Mouse (Mus musculus) testis, adult 2 months (tissue): ENCODE measurements around the gene Hexa.

Source experiments
- CTCF ChIP-seq: fragments of 200-500 bp; IDR thresholded peaks from 2 replicates; pipeline ENCODE4 v1.5.1; 2012; ENCODE audit warnings: low read depth, mild to moderate bottlenecking, inconsistent platforms, low read length, moderate library complexity; ENCODE audit not compliant: control insufficient read depth, insufficient read depth, insufficient replicate concordance
- POLR2A ChIP-seq: fragments of 200-500 bp; IDR thresholded peaks from 2 replicates; pipeline ENCODE4 v1.6.1; 2012; ENCODE audit warnings: low read depth, mild to moderate bottlenecking, inconsistent platforms, low read length, moderate library complexity; ENCODE audit not compliant: control insufficient read depth

- TF ChIP-seq CTCF, result no peak
- TF ChIP-seq POLR2A, result no peak
Observed at GRCm38 (mm10) chr9:59527580-59527979, 11.8 kb upstream of the Hexa start.
